Mouse (Mus musculus) fat pad, adult 2 months (tissue): ENCODE data around the gene Baz1a.

Source experiments
- DNase-seq: peaks from one replicate; pipeline ENCODE4 v3.0.0-alpha.2; 2011; ENCODE audit warnings: low read depth, low spot score; ENCODE audit errors: extremely low read depth

The Baz1a gene

DNA sequence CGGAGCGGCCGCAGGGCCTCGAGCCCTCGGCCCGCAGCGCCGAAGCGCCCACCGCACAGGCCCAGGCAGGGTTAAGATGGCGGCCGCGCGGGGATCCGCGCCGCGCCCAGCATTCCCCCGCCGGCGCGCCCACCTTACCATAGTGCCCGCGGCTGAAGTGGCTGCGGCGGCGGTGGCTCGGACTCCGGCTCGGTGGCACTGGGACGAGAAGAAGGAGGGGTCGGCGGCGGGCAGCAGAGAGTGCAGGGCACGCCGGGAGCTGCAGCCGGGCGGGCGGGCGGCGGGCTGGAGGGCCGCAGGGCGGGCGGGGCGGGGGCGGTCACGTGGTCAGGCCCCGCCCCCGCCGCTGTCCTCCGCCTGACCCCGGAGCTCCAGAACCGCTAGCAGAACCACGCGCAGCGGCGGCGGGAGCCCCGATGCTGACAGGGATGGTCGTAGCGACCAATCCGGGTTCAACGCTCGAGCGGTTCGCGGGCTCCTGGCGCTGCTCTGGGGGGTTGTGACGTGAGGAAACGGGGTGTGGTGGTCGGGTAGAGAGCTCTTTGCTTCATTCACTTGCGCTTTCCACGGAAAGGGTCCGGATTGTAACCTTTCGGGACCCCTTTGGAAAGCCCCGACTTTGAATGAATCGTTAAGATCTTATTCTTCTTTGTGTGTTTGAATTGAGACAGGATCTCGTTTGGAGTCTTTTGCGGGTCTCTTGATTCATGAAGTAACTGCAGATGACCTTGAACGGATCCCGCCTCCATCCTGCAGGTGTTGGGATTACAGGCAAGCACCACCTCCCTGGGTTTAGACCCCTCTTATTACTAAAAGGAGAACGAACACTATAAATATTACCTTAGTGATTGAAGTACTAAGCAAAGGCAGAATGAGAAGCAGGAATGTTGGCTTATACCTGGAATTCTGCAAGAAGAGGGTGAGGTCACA lies 151.3 kb downstream of the Baz1a start, which contains the start of gene Cfl2:
Cfl2 (minus strand) TSS at position 272 of the 930 bp plus-strand sequence.
- no peak for DNase-seq

DNA sequence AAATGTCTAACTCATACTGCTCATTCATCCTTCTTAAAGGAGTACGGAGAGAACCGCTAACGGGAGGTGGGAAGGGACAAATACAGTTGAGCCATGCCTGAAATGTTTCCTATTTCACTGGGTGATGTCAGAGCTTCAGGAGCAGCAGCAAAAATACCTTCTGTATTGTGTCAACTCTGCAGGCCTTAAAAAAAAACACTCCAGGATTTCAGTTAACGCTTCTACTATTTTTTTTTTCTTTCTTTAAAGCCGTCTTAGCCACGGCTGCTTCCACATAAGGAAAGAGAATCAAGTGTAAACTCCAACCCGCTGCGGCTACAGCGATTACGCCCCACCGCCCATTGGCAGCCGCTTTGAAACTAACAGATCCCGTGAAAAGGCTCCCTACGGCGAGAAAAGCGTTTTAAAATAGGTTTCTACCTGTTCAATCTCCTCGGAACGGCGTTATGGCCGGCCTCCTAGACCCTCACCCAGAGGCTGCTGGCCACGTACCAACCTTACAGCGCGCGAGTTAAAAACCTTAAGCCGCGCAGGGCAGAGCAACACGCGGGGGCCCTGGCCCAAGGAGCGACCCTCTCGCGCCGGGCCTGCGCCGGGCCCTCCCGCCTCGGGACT lies 152.1 kb downstream of the Baz1a start:
- no peak for DNase-seq

DNA sequence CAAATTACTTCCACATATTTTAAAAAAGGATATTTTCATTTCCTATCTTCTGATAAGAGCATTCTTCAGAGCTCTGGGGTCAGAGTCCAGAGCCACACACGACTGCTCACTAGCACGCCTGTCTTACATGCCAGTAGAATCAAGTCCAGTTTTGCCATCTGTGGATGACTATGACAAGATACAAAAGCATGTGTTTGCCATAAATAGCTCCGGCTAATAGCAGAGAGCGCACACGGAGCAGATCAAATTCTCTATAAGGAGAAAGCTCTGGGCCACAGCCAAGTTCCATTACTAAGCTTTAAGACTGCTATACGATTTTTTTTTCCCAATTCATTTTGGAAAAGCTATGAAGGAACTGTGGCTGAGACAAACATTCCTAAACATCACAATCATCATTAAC lies 154.6 kb downstream of the Baz1a start:
- no peak for DNase-seq

DNA sequence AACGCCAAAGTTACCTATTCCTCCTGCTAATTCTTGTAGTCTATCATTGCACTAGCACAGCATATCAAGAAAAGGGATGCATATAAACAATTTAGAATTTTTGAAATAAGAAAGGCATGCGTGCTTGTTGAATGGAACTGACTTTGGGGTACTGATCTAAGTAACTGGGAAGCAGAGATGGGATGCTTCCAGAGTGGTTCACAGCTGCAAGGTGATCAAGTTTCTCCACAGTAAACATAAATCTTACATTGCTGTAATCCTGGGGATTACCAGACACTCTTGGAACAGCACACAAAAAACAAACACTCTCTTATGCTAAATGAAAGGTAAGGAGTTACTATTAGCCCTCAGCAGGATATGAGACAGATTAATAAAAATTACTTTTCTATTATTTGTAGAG lies 163.6 kb downstream of the Baz1a start:
- no peak for DNase-seq

- DNase-seq = no peak
Measured at GRCm38 (mm10) chr12:54844415-54844814, 169.7 kb downstream of the Baz1a start.
